Mouse (Mus musculus): Measurements from ENCODE around the gene Fam198a. TPM values are rescaled to one million over a fixed set of nuclear protein-coding genes. Genes with fewer than 3 reads are reported as not detected.

The Fam198a gene
- 3.1 TPM for polyA plus RNA-seq (2014; fragmentation: Illumina TruSeq; extraction: RNeasy Lipid Tissue Mini Kit (QIAGEN cat#74804); ENCODE audit: low read depth, low replicate concordance)

GRCm38 (mm10) chr9:121950418-121951113 lies at the start of gene Fam198a:
Gene Fam198a, plus strand, starts transcription at chr9:121950988.

GRCm38 (mm10) chr9:121916102-121916501 lies 34.7 kb upstream of the Fam198a start, which contains the start of gene Cyp8b1:
Gene Cyp8b1, minus strand, starts transcription at chr9:121916305.

GRCm38 (mm10) chr9:121997010-121997409 lies 46.2 kb downstream of the Fam198a start, which contains the start of gene Pomgnt2:
Gene Pomgnt2, minus strand, starts transcription at chr9:121997110.

Other genes starting within 250 kb of the Fam198a start
- gene Sec22c, start 245.5 kb upstream of the Fam198a start, polyA plus RNA-seq (2014; fragmentation: Illumina TruSeq; extraction: RNeasy Lipid Tissue Mini Kit (QIAGEN cat#74804); ENCODE audit: low read depth, low replicate concordance) = 4.9 TPM
- 61.1 TPM for gene Ss18l2, start 240.7 kb upstream of the Fam198a start, polyA plus RNA-seq (2014; fragmentation: Illumina TruSeq; extraction: RNeasy Lipid Tissue Mini Kit (QIAGEN cat#74804); ENCODE audit: low read depth, low replicate concordance)
- gene Nktr, start 231.8 kb upstream of the Fam198a start, polyA plus RNA-seq (2014; fragmentation: Illumina TruSeq; extraction: RNeasy Lipid Tissue Mini Kit (QIAGEN cat#74804); ENCODE audit: low read depth, low replicate concordance) = 45.9 TPM
- gene Zfp651, start 191.7 kb upstream of the Fam198a start, polyA plus RNA-seq (2014; fragmentation: Illumina TruSeq; extraction: RNeasy Lipid Tissue Mini Kit (QIAGEN cat#74804); ENCODE audit: low read depth, low replicate concordance) = not detected
- gene Klhl40, start 173.4 kb upstream of the Fam198a start, polyA plus RNA-seq (2014; fragmentation: Illumina TruSeq; extraction: RNeasy Lipid Tissue Mini Kit (QIAGEN cat#74804); ENCODE audit: low read depth, low replicate concordance) = not detected
- not detected for gene Hhatl, start 158.5 kb upstream of the Fam198a start, polyA plus RNA-seq (2014; fragmentation: Illumina TruSeq; extraction: RNeasy Lipid Tissue Mini Kit (QIAGEN cat#74804); ENCODE audit: low read depth, low replicate concordance)
- not detected for gene Ccdc13, start 111.5 kb upstream of the Fam198a start, polyA plus RNA-seq (2014; fragmentation: Illumina TruSeq; extraction: RNeasy Lipid Tissue Mini Kit (QIAGEN cat#74804); ENCODE audit: low read depth, low replicate concordance)
- gene Higd1a, start 92.6 kb upstream of the Fam198a start, polyA plus RNA-seq (2014; fragmentation: Illumina TruSeq; extraction: RNeasy Lipid Tissue Mini Kit (QIAGEN cat#74804); ENCODE audit: low read depth, low replicate concordance) = 68.1 TPM
- 1.2 TPM for gene Ackr2, start 52.6 kb upstream of the Fam198a start, polyA plus RNA-seq (2014; fragmentation: Illumina TruSeq; extraction: RNeasy Lipid Tissue Mini Kit (QIAGEN cat#74804); ENCODE audit: low read depth, low replicate concordance)
- gene Cyp8b1, start 34.7 kb upstream of the Fam198a start, polyA plus RNA-seq (2014; fragmentation: Illumina TruSeq; extraction: RNeasy Lipid Tissue Mini Kit (QIAGEN cat#74804); ENCODE audit: low read depth, low replicate concordance) = 22.0 TPM
- not detected for gene Pomgnt2, start 46.1 kb downstream of the Fam198a start, polyA plus RNA-seq (2014; fragmentation: Illumina TruSeq; extraction: RNeasy Lipid Tissue Mini Kit (QIAGEN cat#74804); ENCODE audit: low read depth, low replicate concordance)
- 39.6 TPM for gene Snrk, start 166.3 kb downstream of the Fam198a start, polyA plus RNA-seq (2014; fragmentation: Illumina TruSeq; extraction: RNeasy Lipid Tissue Mini Kit (QIAGEN cat#74804); ENCODE audit: low read depth, low replicate concordance)

All from liver, adult 10 weeks (tissue).